Mouse (Mus musculus) layer of hippocampus, adult 6 months (tissue): ENCODE data around the gene Gm2888. TPM values are rescaled to one million over a fixed set of nuclear protein-coding genes. Genes with fewer than 3 reads are reported as not detected.

Experiments
- long read RNA-seq, 2 experiments: library from polyadenylated mRNA; unstranded; transcript quantifications; one replicate each; pipeline ENCODE4 v2.0.0; 2019 to 2020
- polyA plus RNA-seq: library from polyadenylated mRNA; unstranded; fragments of <200 nt; fragmentation: Nextera tagmentation; gene quantifications from 2 replicates; pipeline ENCODE4 v1.2.3, GENCODE M21; 2021

The Gm2888 gene
- polyA plus RNA-seq, result not detected in 2 replicates
- long read RNA-seq, experiment 1, result 0 reads
- long read RNA-seq, experiment 2, result 0 reads

GRCm38 (mm10) chr14:3029702-3030101 is at the start of gene Gm2888:
TSS of gene Gm2888 (plus strand) at chr14:3030002.

GRCm38 (mm10) chr14:3048727-3049512 is 19.1 kb downstream of the Gm2888 start, which contains the start of gene Gm2897:
TSS of gene Gm2897 (plus strand) at chr14:3049285.

Other genes starting within 250 kb of the Gm2888 start
- 0.75 and 0.78 TPM in 2 replicates for gene Gm2897, start 19.3 kb downstream of the Gm2888 start, polyA plus RNA-seq
- gene Gm10340, start 104.0 kb downstream of the Gm2888 start, polyA plus RNA-seq, result not detected in 2 replicates
- not detected in 2 replicates for gene Gm5795, start 158.3 kb downstream of the Gm2888 start, polyA plus RNA-seq
- gene D830030K20Rik, start 178.5 kb downstream of the Gm2888 start, polyA plus RNA-seq, result 6.6 and 7.5 TPM in 2 replicates